Mouse (Mus musculus) left cerebral cortex, postnatal 4 days (tissue): ENCODE results near the gene Gmeb1. TPM values are rescaled to one million over a fixed set of nuclear protein-coding genes. Genes with fewer than 3 reads are reported as not detected.
"Not testable (repeated sequence)": the region's sequence is repeated elsewhere in the genome, so short reads cannot be mapped to it uniquely, and the experiment has no call there.

ENCODE experiments used
- DNase-seq: peaks from one replicate; pipeline ENCODE4 v3.0.0-alpha.2; 2022
- intact Hi-C: fragments of 180-260 bp; cut with DNase I; formaldehyde crosslinking; loops from one replicate; pipeline ENCODE4 v1.15.1; 2025
- total RNA-seq, 2 experiments: library from RNA; stranded (reverse); gene quantifications; 2 replicates each; pipeline ENCODE4 v1.2.3; 2021

The Gmeb1 gene
- total RNA-seq, 2 experiments from 2014 or later, result 35.2 to 36.0 TPM

DNA sequence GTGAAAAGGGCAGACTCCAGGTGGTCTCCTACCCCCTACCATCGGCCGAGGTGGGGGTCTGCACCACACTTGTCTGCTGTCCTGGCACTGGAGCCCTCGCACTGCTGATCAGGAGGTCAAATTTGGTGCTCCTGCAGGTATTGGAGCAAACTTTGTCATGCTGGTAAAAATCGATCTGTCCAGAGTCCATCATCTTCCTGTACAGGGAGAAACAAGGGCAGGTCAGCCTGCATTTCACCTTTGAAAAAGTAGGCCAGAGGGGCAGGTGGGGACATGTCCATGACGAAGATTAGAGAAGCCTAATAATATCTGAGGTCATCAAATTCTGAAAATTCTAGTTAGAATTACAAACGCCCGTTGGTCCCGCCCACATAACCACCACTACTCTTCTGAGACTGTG, 26.7 kb downstream of the Gmeb1 start:
- DNase-seq, result no peak
- intact Hi-C loops, result no loop called here

DNA sequence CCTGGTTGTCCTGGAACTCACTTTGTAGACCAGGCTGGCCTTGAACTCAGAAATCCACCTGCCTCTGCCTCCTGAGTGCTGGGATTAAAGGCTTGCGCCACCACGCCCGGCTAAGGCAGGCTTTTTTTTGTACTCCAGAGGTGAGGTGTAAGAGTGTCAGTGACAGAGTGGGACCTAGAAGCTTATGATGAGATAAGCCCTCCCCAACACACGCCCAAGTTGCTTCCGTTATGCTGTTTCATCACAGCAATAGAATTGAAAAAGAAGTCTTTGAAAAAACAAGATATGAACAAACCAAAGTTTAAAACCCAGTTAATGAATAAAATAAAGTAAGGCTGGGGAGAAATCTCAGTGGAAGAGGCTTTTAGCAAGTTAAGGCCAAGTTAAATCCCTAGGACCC, 31.0 kb downstream of the Gmeb1 start:
- intact Hi-C loops, result no loop called here
- DNase-seq, result no peak

DNA sequence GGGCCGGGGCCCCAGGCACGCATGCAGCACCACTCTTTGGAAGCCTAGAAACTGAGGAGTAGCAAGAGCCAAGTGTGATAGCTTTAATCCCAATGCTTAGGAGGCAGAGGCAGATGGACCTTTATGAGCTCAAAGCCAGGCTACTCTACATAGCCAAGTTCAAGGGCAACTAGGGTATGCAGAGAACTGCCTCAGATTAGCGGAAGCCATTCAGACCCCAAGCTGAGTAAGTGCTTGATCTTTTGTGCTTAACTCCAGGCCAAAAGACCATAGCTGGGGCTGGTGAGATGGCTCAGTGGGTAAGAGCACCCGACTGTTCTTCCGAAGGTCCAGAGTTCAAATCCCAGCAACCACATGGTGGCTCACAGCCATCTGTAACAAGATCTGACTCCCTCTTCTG, 39.4 kb downstream of the Gmeb1 start:
- DNase-seq, intact Hi-C loops: not testable (repeated sequence)

DNA sequence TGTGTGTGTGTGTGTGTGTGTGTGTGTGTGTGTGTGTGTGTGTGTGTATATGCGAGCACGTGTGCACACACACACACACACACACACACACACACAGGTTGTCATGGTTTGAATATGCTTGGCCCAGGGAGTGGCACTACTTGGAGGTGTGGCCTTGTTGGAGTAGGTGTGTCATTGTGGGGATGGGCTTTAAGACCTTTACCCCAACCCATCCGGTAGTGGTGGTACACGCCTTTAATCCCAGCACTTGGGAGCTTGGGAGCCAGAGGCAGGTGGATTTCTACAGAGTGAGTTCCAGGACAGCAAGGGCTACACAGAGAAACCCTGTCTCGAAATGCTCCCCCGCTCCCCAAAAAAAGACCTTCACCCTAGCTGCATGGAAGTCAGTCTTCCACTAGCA, 43.0 kb downstream of the Gmeb1 start:
- intact Hi-C loops, DNase-seq: not testable (repeated sequence)

DNA sequence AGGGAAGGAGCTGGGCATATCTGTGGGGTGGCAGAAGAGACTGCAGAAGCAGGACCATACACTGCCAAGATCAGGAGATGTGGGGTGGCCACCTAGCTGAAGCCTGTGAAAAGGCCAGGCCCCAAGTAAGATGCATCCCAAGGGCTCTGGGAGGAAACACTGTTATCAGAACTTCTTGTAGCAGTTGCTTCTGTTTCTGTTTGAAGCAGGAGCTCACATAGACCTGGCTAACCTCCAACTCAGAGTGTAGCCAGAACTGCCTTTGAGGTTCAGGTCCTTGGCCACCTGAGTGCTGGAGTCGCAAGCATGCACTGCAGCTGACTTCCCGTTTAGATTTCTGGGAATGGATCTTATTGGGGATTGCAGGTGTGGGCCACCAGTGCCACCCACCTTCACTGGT, 43.6 kb downstream of the Gmeb1 start:
- DNase-seq, result no peak
- intact Hi-C loops, result no loop called here

DNA sequence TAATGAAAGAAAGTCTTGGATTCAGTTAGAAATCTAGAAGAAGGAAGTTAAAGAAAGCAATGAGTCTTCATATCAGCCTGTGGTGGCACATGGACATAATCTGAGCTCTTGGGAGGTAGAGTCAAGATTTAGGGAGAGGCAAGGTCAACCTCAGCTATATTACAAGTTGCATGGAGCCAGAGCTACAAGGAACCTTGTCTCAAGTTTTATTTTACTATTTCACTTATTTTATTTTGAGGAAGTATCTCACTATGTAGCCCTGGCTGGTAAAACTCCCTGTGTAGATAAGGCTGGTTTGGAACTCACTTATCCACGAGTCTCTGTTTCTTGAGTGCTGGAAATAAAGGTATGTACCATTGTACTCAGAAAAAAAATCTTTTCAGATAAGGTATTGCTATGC, 44.8 kb downstream of the Gmeb1 start:
- DNase-seq, result no peak
- intact Hi-C loops, result no loop called here

DNA sequence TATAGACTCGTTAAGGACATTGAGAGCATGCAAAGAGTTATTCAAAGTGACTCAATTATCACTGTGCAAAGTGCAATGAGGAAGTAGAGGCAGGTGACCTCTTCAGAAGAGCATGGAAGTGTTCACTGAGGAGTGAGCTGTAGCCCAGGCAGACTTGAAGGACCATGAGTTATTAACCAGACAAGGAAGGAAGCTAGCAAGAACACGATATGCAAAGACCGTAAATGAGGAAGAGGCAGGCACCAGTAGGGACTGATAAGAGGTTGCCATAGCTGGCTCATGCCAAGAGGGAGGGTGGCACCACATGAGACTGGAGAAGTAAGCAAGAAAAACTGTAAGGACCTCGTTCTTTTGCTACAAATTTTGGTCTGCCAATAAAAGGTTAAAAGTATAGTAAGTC, 46.6 kb downstream of the Gmeb1 start:
- DNase-seq, result no peak
- intact Hi-C loops, result no loop called here

DNA sequence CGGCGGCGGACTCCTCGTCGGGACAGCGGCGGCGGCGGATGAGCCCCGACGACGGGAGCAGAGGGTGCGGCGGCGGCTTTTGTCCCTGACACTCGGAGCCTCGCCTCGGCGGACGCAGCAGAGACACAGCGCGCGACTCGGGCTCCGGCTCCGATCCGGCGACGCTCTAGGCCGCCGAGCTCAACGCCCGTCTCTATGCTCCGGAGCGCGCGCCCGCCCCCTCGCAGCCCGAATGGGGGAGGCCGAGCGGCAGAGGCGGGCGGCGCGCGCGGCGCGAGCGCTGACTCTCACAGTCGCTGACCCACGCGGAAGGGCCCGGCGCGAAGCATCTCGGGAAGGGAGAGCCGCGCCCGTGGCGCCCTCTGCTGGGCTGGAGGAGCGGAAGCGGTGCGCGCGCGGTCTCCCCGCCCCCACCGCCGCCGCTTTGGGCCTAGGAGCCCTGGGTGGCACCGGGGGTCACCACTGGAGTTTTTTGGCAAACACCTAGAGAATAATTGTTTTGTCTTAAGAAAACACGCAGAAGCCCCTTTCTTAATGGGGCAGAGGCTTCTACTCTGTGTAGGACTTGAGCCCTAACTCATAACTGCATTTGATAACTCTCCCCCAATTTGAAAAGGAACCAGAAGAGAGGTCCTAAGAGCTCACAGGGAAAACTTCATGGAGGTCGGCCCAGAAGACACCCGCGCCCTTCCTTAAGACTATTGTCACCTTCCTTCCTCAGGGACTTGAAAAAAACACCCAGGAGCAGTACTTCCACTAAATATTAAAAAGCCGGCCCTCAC, 49.3 kb downstream of the Gmeb1 start, which contains the start of gene Ythdf2:
Ythdf2 (minus strand) TSS at position 351 of the 782 bp plus-strand sequence.
- DNase-seq, result peak; percentile 99
- intact Hi-C loops, result no loop called here

DNA sequence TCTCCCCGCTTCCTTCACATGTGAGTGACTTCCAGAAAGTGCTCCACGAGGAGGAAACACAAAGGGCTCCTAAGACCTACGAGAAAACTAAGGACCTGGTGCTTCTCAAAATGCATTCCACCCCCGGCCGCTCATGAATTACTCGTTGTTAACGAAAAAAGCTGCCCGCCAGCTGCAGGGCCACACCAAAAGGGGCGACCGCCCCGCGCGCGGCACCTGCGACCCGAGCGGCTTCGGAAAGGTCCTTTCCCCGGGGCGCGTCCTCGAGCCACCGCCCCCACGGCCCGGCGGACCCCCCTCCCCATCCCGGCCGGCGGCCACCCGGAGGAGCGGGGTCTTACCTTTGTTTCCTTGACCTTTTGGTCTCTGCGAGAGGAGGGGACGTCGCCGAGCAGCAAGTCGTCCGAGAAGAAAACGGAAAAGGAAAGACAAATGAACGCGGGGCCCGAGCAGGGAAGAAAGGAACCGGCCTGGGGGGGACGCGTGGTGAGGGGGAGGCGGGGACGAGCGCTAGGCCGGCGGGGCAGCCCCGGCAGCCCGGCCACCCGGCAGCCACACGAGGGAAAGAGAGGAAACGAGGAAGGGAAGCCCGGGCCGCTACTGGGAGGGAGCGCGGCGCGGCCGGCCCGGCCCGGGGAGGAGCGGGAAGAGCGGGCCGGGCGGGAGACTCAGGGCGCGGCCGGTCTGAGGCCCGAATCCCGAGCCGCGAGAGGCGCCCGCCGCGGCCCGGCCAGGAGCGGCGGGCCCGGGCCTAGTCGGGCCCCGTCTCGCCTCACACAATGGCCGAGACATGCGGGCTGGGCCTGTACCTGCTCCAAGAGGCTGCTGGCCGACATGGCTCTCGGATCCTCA, 50.1 kb downstream of the Gmeb1 start:
- intact Hi-C loops, result no loop called here

DNA sequence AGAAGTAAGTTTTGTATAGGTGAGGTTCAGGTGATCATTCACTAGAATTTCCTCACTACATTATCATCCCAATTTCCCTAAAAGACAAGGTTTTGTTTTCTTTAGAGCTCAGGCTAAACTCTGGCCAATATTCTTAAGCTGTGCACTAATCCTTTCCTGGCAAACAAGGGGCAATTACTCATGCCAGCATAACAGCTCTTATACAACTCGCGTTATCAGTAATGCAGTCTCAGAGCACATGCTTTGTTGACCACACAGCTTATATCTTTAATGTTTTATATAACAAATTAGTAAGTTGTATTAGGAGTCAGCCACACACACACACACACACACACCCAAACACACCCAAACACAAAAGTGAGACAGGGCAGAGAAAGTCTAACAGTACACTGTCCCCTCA, 51.1 kb downstream of the Gmeb1 start:
- intact Hi-C loops, result no loop called here
- no peak for DNase-seq

More for the DNA sequence above, 50.1 kb downstream of the Gmeb1 start:
- DNase-seq, result peak; percentile 27

DNA sequence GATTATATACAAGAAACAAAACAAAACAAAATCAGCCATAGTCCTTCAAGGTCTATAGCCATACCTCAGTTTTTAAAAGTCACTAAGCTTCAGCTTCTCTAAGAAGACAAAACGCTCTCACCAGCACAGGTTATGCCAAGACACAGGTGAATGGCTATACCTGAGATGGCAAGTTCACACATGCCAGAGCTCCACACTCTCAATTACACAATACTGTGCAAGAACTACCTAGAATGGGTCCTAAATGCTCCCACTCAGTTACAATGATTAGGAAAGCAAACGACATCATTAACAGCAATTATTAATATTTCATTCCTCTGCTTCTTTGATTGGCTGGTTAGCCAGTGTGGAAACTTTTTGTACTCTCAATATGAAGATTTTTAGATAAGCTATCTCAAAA, 52.1 kb downstream of the Gmeb1 start:
- intact Hi-C loops, result no loop called here
- no peak for DNase-seq

DNA sequence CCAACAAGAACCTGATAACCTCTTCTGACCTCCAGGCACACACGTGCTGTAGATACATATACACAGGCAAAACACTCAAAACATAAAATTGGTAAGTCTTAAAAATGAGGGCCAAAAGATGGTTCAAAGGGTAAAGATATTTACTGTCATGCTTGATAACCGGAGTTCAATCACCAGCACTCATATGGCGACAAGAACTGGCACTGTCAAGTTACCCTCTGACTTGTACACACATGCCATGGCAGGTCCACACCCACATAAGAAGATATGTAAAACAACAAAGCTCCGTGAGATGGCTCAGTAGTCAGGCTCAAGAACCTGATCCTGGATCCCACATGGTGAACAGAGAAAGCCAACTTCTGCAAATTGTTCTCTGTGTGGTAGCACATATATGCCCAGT, 54.1 kb downstream of the Gmeb1 start:
- no peak for DNase-seq
- intact Hi-C loops, result no loop called here

DNA sequence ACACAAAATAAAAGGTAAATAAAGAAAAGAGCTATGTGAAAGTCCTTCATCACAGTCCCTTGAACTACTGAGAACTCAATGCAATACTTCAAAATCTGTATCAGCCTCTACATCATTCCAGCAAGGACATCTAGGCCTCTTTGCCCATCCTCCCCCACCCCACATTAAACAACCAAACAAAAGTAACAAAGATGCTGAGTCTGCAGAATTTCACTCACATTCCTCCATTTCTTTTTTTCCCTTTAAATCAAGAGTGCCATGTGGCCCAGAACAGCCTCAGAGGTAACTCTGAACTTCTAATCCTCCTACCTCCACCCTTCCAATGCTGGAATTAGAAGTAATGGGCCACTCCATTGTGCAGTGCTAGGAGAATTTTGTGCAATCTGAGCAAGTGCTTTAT, 62.6 kb downstream of the Gmeb1 start:
- DNase-seq, result no peak
- intact Hi-C loops, result no loop called here

DNA sequence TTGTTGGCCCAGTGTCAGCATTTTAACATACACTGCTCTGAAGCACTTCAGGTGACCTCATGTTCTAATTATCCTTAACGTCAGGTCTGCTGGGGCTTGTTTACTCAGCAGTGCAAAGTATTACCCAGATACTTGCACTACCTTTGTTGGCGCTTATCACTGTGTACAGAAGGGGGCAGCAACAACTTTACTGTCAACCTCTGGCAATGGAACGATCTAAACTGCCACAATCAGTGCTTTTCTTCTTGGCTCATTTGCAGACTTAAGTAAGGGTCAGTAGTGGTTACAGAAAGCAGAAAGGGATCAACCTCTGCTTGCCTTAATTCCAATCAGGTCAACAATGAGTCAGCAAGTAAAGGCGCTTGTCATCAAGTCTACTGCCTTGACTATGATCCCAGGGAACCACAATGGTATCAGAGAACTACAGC, 63.1 kb downstream of the Gmeb1 start:
- intact Hi-C loops, result no loop called here
- no peak for DNase-seq

DNA sequence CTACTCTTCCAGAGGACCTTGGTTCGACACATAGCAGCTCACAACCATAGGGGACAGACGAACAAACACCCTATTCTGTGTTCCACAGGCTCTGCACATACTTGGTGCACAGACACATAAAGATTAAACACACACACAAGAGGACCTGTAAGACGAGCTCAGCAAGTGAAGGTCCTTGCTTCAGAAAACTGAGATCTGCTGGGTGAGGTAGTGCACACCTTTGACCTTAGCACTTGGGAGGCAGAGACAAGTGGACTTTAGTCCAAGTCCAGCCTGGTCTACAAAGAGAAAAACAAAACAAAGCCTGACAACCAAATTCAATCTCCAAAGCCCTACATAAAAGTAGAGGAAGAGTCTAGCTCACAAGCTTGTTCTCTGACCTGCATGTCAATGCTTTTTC, 66.4 kb downstream of the Gmeb1 start:
- DNase-seq, result no peak
- intact Hi-C loops, result no loop called here

DNA sequence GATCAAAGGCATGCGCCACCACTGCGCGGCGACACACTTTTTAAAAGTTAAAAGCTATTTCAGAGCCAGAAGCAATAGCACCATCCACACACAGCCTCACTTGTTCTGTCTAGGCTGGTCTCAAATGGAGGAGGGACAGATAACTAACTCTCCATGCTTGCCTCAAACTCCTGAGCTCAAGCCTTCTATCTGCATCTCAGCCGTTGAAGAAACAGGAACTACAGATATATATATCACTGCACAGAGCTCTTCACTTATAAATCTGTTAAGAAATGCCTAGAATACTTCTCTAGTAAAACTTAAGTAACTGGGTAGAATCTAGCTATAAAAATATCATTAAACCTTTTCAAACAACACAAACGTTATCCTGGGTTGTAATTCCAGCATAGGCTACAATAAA, 67.0 kb downstream of the Gmeb1 start:
- DNase-seq, result no peak
- intact Hi-C loops, result no loop called here

DNA sequence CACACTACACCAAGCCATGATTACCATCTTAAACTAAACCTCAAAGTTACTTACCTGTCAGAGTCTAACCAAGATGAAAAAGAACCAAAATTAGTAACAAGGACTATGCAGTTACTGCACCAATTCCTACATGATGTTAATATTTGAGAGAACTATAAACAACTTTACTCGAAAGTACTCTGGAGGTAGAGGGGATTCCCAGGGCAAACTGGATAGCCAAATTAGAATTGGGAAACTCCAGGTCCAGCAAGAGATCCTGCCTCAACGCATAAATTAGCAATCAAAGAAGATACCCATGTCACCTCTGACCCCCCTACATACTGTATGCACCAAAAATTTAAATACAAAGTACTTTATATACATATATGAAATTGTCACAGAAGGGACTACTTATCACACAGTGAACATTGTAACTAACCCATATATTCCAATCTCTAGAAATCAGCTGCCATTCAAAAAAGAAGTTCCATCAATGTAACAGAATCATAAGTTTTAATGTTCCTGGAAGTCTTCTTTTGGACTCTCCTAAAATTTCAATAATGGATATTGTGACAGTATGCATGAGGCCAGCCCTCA, 73.5 kb downstream of the Gmeb1 start:
- intact Hi-C loops, result no loop called here
- DNase-seq, result no peak

DNA sequence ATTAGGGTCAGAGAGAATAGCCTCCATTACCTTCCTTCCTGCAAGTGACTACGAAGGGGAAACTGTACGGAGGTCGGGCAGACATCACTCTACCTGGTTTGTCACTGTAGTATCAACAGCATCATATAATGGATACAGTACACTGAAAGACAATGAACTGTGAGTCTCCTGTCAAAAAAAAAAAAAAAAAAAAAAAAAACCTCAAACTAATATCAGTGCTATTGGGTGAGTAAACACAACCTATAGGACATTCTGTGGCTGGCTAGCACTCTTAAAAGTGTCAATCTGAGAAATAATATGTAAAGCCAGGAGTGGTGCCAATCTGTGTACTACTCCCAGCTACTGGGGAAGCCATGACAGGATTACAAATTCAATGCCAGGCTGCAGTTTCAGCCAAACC, 78.2 kb downstream of the Gmeb1 start:
- no peak for DNase-seq
- intact Hi-C loops, result loop anchor here (5.0 kb wide), 1 partner anchor 86 kb away; no protein-coding TSS in a partner anchor

DNA sequence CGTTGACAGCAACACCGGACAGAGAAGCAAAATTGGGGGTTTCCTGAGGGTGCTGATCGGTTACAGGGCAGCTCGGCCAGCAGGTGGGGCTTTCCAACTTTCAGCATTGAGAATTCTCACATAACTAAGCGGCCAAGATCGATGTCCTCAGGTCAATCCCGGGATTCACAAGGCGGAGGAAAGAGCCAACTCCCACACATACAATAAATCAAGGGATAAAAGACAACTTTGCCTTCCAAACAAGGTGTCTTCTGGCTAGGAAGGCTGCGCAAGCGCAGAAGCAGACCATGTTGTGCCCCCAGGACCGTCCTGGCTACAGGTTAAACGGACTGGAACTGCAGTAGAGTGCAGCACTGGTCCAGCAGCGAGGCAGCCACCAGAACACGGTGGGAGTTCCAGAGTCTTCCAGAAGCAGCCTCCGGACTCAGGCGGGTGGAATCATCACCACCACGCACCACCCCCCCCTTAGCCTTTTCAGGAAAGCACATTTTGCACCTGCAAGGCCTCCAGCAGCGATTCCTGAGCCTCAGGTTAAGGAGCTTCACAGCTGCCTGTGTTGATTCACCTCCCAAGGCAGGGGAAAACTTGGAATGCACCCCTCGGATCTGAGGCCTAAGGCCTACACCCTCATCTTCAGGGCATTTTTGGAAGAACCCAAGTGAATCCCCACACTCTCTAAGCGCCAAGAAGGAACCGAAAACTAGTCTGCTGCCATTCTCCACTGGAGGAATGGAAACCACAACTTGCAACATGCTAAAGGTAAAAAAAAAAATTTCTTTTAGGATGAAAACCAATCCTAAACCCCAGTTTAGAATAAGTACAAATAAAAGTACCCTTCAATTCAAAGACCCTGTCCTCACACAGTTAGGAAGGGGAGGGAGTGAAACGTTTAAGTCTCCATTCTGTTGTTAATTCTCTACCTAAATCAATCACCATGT, 79.4 kb downstream of the Gmeb1 start:
- DNase-seq, result no peak
- intact Hi-C loops, result loop anchor here (5.0 kb wide), 1 partner anchor 85 kb away; no protein-coding TSS in a partner anchor

DNA sequence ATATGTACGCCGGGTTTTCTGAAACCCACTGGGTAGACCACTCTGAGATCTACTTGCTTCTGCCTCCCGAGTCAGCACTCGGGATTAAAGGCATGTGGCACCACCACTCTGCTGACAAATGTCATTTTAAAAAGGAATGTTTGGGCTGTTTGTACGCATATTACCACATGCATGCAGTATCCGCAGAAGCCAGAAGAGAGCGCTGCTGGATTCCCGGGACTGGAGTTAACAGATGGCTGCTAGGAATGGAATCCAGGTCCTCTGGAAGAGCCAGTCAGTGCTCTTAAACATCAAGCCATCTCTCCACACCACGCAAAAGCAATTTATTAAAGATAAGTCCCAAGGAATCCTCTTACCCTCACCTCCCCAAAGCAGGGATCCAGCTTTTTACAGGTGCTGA, 80.7 kb downstream of the Gmeb1 start:
- intact Hi-C loops, result loop anchor here (5.0 kb wide), 1 partner anchor 83 kb away; no protein-coding TSS in a partner anchor
- DNase-seq, result peak; percentile 54
